In the genomic region with DNA sequence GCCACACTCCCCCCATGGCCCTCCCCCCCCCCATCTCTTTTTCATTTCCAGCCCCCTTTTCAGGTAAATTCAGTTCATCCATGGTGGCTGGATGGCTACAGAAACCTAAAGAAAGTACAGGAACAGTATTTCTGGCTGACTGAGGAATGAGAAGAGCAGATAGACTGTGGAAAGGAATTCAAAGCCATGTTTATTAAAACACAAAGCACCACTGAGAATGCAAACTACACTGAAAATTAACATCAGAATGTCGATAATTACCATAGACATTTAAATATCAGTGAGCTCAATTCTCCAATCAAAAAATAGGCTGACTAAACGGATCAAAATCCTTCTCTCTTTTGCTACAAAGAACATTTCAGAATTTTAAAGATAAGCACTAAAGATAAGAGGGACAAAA, we compare ENCODE assay signal across 27 mouse cellular contexts. TPM values are rescaled to one million over a fixed set of nuclear protein-coding genes. Genes with fewer than 3 reads are reported as not detected.
DNase-seq lines count a peak whose midpoint lies in the region; ATAC-seq and TF ChIP-seq lines count a peak whose summit lies in the region.
"Had no signal": no experiment of that assay in that cellular context is flagged by ENCODE, and none has a peak within 500 bp of the region (broad histone marks: within the 10 kb centered on the region; RNA-seq: fewer than 3 reads in every experiment).

No protein-coding gene starts in this region.

- H3K36me3 ChIP-seq in forebrain, embryonic 14.5 days (ENCODE audit: control insufficient read depth, insufficient read depth, low read length), result no peaks in the 10 kb centered on the region
- no peaks in the 10 kb centered on the region for H3K36me3 ChIP-seq in forebrain, embryonic 11.5 days (ENCODE audit: control insufficient read depth, insufficient read depth, low read length)
- H3K36me3 ChIP-seq in ES-E14 (ENCODE audit: control insufficient read depth, insufficient read depth, low read length, poor library complexity, severe bottlenecking), result no peaks in the 10 kb centered on the region
- H3K36me3 ChIP-seq: embryonic facial prominence, embryonic 13.5 days; embryonic facial prominence, embryonic 15.5 days; forebrain, embryonic 10.5 days had no signal

- 36% methylated on average over 2 of the region's 2 CpGs for WGBS in forebrain, embryonic 14.5 days
- 45% methylated on average over 2 of the region's 2 CpGs for WGBS in forebrain, embryonic 11.5 days

- in situ Hi-C loops in ES-E14 (cut with MboI; ENCODE audit: low sequenced_read_pairs in 2 of 2, unreplicated experiment in 2 of 2), result no loop called here

- no peaks in the 10 kb centered on the region for H3K9me3 ChIP-seq in forebrain, embryonic 14.5 days (replicated peaks; ENCODE audit: control insufficient read depth, low read length)
- no peaks in the 10 kb centered on the region for H3K9me3 ChIP-seq in forebrain, embryonic 11.5 days (ENCODE audit: control insufficient read depth, low read length)
- no peaks in the 10 kb centered on the region for H3K9me3 ChIP-seq in ES-E14 (ENCODE audit: control insufficient read depth, insufficient read depth, low read depth, low read length)
- H3K9me3 ChIP-seq: embryonic facial prominence, embryonic 13.5 days; embryonic facial prominence, embryonic 15.5 days; forebrain, embryonic 10.5 days; forebrain, embryonic 13.5 days had no signal

- H3K4me2 ChIP-seq in forebrain, embryonic 14.5 days (ENCODE audit: low read length), result no peak overlapping the region
- H3K4me2 ChIP-seq in forebrain, embryonic 11.5 days (ENCODE audit: low read depth, low read length, severe bottlenecking), result no peak overlapping the region
- H3K4me2 ChIP-seq: embryonic facial prominence, embryonic 13.5 days; embryonic facial prominence, embryonic 15.5 days; forebrain, embryonic 13.5 days had no signal

- no peak overlapping the region for H3K4me3 ChIP-seq in forebrain, embryonic 14.5 days (ENCODE audit: low read depth, low read length)
- H3K4me3 ChIP-seq in forebrain, embryonic 11.5 days (ENCODE audit: low read depth, low read length), result no peak overlapping the region
- H3K4me3 ChIP-seq in ES-E14 (ENCODE audit: insufficient read depth in 1 of 2, low read depth in 1 of 2, low read length in 2 of 2, poor library complexity in 1 of 2, severe bottlenecking in 1 of 2), result no peak overlapping the region
- H3K4me3 ChIP-seq: embryonic facial prominence, embryonic 13.5 days; embryonic facial prominence, embryonic 15.5 days; erythroblast, embryonic 14.5 days; forebrain, embryonic 10.5 days; forebrain, embryonic 13.5 days had no signal

- no peak overlapping the region for H3K9ac ChIP-seq in forebrain, embryonic 14.5 days (ENCODE audit: low read length)
- no peak overlapping the region for H3K9ac ChIP-seq in forebrain, embryonic 11.5 days (ENCODE audit: low read length)
- no peak overlapping the region for H3K9ac ChIP-seq in ES-E14 (ENCODE audit: insufficient read depth, low read depth, low read length, poor library complexity, severe bottlenecking)
- H3K9ac ChIP-seq: embryonic facial prominence, embryonic 13.5 days; embryonic facial prominence, embryonic 15.5 days; forebrain, embryonic 13.5 days had no signal

- no peak for ATAC-seq in forebrain, embryonic 14.5 days
- no peak for ATAC-seq in forebrain, embryonic 11.5 days (replicated peaks; ENCODE audit: low FRiP score)
- no peak for ATAC-seq in inflammation-experienced regulatory T-cells, adult 6 months
- ATAC-seq: activated CD4-positive, CD25-positive, alpha-beta regulatory T cell, adult 4 months; CD4-positive, CD25-positive, alpha-beta regulatory T cell, adult 4 months; forebrain, embryonic 13.5 days; forebrain, embryonic 16.5 days; Patski had no signal

- no peak overlapping the region for H3K27ac ChIP-seq in forebrain, embryonic 14.5 days (ENCODE audit: low read depth, low read length)
- H3K27ac ChIP-seq in forebrain, embryonic 11.5 days (ENCODE audit: low read depth, low read length), result no peak overlapping the region
- peak overlapping the region; percentile 60; the same call in 1 of the 2 replicates for H3K27ac ChIP-seq in ES-E14 (ENCODE audit: insufficient read depth, low read depth, low read length, poor library complexity, severe bottlenecking)
- H3K27ac ChIP-seq: embryonic facial prominence, embryonic 13.5 days; embryonic facial prominence, embryonic 15.5 days; forebrain, embryonic 10.5 days; forebrain, embryonic 13.5 days had no signal

- H3K4me1 ChIP-seq in forebrain, embryonic 14.5 days (ENCODE audit: control insufficient read depth, insufficient read depth, low read length), result 0 out of 2 replicates have a peak, but pooled peaks cover 2% of the 10 kb centered on the region
- H3K4me1 ChIP-seq in forebrain, embryonic 11.5 days (replicated peaks; ENCODE audit: control insufficient read depth, insufficient read depth, low read length), result no peaks in the 10 kb centered on the region
- H3K4me1 ChIP-seq in ES-E14 (ENCODE audit: control insufficient read depth in 2 of 2, insufficient read depth in 2 of 2, low read length in 2 of 2, poor library complexity in 1 of 2), result peaks cover 3 to 15% of the 10 kb centered on the region in 2 experiments; a peak in 2 of 4 replicates
- H3K4me1 ChIP-seq: embryonic facial prominence, embryonic 15.5 days; forebrain, embryonic 10.5 days had no signal

- DNase-seq in forebrain, embryonic 14.5 days (ENCODE audit: low spot score), result peak; percentile 1
- DNase-seq in forebrain, embryonic 11.5 days (ENCODE audit: low spot score), result no peak
- DNase-seq in ES-E14 (ENCODE audit: low read depth, low spot score) (no peak), R1 (ENCODE audit: low read depth, low spot score) (peak; percentile 75)
- no peak for DNase-seq in adrenal gland, adult (ENCODE audit: inconsistent age in 2 of 2, low spot score in 1 of 2)
- DNase-seq in cerebellum, postnatal 25 days, result no peak
- DNase-seq: adrenal gland, adult 2 months; adrenal gland, postnatal 10 days; adrenal gland, postnatal 25 days; B cell, adult 2 months; cerebellum, adult 11 months; cerebellum, adult 18-20 months; cerebellum, adult 8-10 months; cerebellum, adult 9-11 months; cerebellum, postnatal 14 days; embryo, embryonic 11 days had no signal

- H3K27me3 ChIP-seq in forebrain, embryonic 14.5 days (replicated peaks; ENCODE audit: control insufficient read depth, insufficient read depth, low read length), result no peaks in the 10 kb centered on the region
- H3K27me3 ChIP-seq in forebrain, embryonic 11.5 days (ENCODE audit: control insufficient read depth, insufficient read depth, low read length), result no peaks in the 10 kb centered on the region
- H3K27me3 ChIP-seq: CH12.LX; embryonic facial prominence, embryonic 13.5 days; embryonic facial prominence, embryonic 15.5 days; forebrain, embryonic 13.5 days; Patski had no signal

TF ChIP-seq in ES-E14, 5 proteins besides CTCF, POLR2A, EP300 and RAD21:
- TF ChIP-seq ZNF384 (IDR thresholded peaks at IDR 0.05; ENCODE audit: low read depth, low read length) (no peak), HCFC1 (IDR thresholded peaks at IDR 0.05; ENCODE audit: borderline replicate concordance, insufficient read depth, low read length) (no peak), MAFK (IDR thresholded peaks at IDR 0.05; ENCODE audit: insufficient read depth, low read depth, low read length) (no peak), CHD2 (IDR thresholded peaks at IDR 0.05; ENCODE audit: low read depth, low read length) (no peak), ZC3H11A (IDR thresholded peaks at IDR 0.05; ENCODE audit: borderline replicate concordance, low read depth, low read length) (no peak)

RNA-seq across cellular contexts. Expression of a gene that starts 27.2 kb away (rescaled TPM):
- polyA plus RNA-seq in forebrain, embryonic 14.5 days (2014; fragmentation: Nextera tagmentation; extraction: Ambion mirVana), result 6.1 and 8.5 TPM in 2 replicates
- 9.0 and 9.6 TPM in 2 replicates for polyA plus RNA-seq in forebrain, embryonic 11.5 days (2014; fragmentation: Nextera tagmentation; extraction: Ambion mirVana)
- 12.3 and 13.3 TPM in 2 replicates for total RNA-seq in ES-E14 (2012; rRNA removed)
- polyA plus RNA-seq in inflammation-experienced regulatory T-cells, adult 6 months (2017; shearing (Covaris generic)), result 10 to 100 TPM; 24.5 to 38.8 (median 26.0) TPM

Comparison
In these comparisons a context has a peak if more than half of its experiments do, and no peak if none do; other contexts are left out.
1. DNase-seq: peak in forebrain, embryonic 14.5 days (single experiment) and R1 (single experiment); none in forebrain, embryonic 11.5 days (single experiment), ES-E14 (single experiment), adrenal gland, adult (0 of 2) and cerebellum, postnatal 25 days (0 of 2).